Mouse (Mus musculus) bone marrow macrophage, adult 2 months (primary cell): Measurements from ENCODE around the gene Mrpl42. TPM values are rescaled to one million over a fixed set of nuclear protein-coding genes. Genes with fewer than 3 reads are reported as not detected.

Experiments used
- H3K27ac ChIP-seq: 2 replicates; pipeline ENCODE4 v1.5.1; 2012; ENCODE audit warnings: low read depth, low read length; ENCODE audit not compliant: insufficient read depth
- H3K4me1 ChIP-seq: 2 replicates; pipeline ENCODE4 v1.6.1; 2012; ENCODE audit warnings: low read length; ENCODE audit not compliant: control insufficient read depth, insufficient read depth
- H3K4me3 ChIP-seq: 2 replicates; pipeline ENCODE4 v1.5.1; 2012; ENCODE audit warnings: mild to moderate bottlenecking, low read length, moderate library complexity; ENCODE audit not compliant: insufficient read depth
- CTCF ChIP-seq: IDR thresholded peaks from 2 replicates; pipeline ENCODE4 v1.5.1; 2012; ENCODE audit warnings: low read depth, mild to moderate bottlenecking, low read length, moderate library complexity
- POLR2A ChIP-seq: IDR thresholded peaks from 2 replicates; pipeline ENCODE4 v1.6.1; 2012; ENCODE audit warnings: mild to moderate bottlenecking, low read depth, low read length, borderline replicate concordance
- polyA plus RNA-seq: library from polyadenylated mRNA; stranded (reverse); fragments of >200 nt; gene quantifications from 2 replicates; pipeline ENCODE4 v1.2.4, GENCODE M21; 2012; ENCODE audit not compliant: missing spikeins, insufficient read depth, insufficient read length

The Mrpl42 gene
- polyA plus RNA-seq, 1 experiment: 96.0 TPM

- no peak overlapping the region for H3K27ac ChIP-seq
- TF ChIP-seq POLR2A (no peak), CTCF (no peak)
- H3K4me3 ChIP-seq: no peak overlapping the region
- H3K4me1 ChIP-seq: peaks cover 3% of the 10 kb centered on the region; the same call in 1 of the 2 replicates
Measured at GRCm38 (mm10) chr10:95539260-95539659, 37.5 kb upstream of the Mrpl42 start.

- H3K4me3 ChIP-seq: no peak overlapping the region
- no peak overlapping the region for H3K27ac ChIP-seq
- peaks cover 25% of the 10 kb centered on the region for H3K4me1 ChIP-seq
- TF ChIP-seq CTCF (no peak), POLR2A (no peak)
Measured at GRCm38 (mm10) chr10:95536222-95536541, 34.4 kb upstream of the Mrpl42 start.

GRCm38 (mm10) chr10:95535399-95536221 lies 33.9 kb upstream of the Mrpl42 start:
- TF ChIP-seq POLR2A (no peak), CTCF (peak; percentile 13; the same call in 1 of the 2 replicates)
- Histone ChIP-seq H3K4me1 (peaks cover 27% of the 10 kb centered on the region), H3K27ac (no peak overlapping the region), H3K4me3 (no peak overlapping the region)

GRCm38 (mm10) chr10:95533382-95533781 lies 31.6 kb upstream of the Mrpl42 start:
- H3K4me1 ChIP-seq: peaks cover 44% of the 10 kb centered on the region
- H3K4me3 ChIP-seq: no peak overlapping the region
- no peak for TF ChIP-seq POLR2A
- TF ChIP-seq CTCF: no peak
- H3K27ac ChIP-seq: no peak overlapping the region

- TF ChIP-seq CTCF (no peak), POLR2A (no peak)
- H3K4me3 ChIP-seq: no peak overlapping the region
- H3K27ac ChIP-seq: no peak overlapping the region
- H3K4me1 ChIP-seq: peaks cover 46% of the 10 kb centered on the region
Measured at GRCm38 (mm10) chr10:95532916-95533315, 31.2 kb upstream of the Mrpl42 start.

GRCm38 (mm10) chr10:95530551-95531121 lies 28.9 kb upstream of the Mrpl42 start:
- no peak for TF ChIP-seq CTCF
- no peak overlapping the region for H3K4me3 ChIP-seq
- peaks cover 59% of the 10 kb centered on the region for H3K4me1 ChIP-seq
- peak overlapping the region; percentile 90 for H3K27ac ChIP-seq

GRCm38 (mm10) chr10:95526495-95527122 lies 24.9 kb upstream of the Mrpl42 start:
- TF ChIP-seq CTCF: no peak
- no peak for TF ChIP-seq POLR2A
- Histone ChIP-seq H3K4me3 (no peak overlapping the region), H3K27ac (no peak overlapping the region), H3K4me1 (peaks cover 44% of the 10 kb centered on the region)

- H3K27ac ChIP-seq: no peak overlapping the region
- TF ChIP-seq POLR2A (no peak), CTCF (no peak)
- peaks cover 40% of the 10 kb centered on the region for H3K4me1 ChIP-seq
- no peak overlapping the region for H3K4me3 ChIP-seq
Measured at GRCm38 (mm10) chr10:95525871-95526270, 24.1 kb upstream of the Mrpl42 start.

- TF ChIP-seq CTCF: no peak
- no peak for TF ChIP-seq POLR2A
- no peak overlapping the region for H3K27ac ChIP-seq
- H3K4me1 ChIP-seq: peaks cover 39% of the 10 kb centered on the region
- no peak overlapping the region for H3K4me3 ChIP-seq
Measured at GRCm38 (mm10) chr10:95525037-95525675, 23.4 kb upstream of the Mrpl42 start.

GRCm38 (mm10) chr10:95517656-95518055 lies 15.9 kb upstream of the Mrpl42 start:
- no peak overlapping the region for H3K27ac ChIP-seq
- H3K4me3 ChIP-seq: no peak overlapping the region
- TF ChIP-seq POLR2A (no peak), CTCF (no peak)
- peaks cover 25% of the 10 kb centered on the region for H3K4me1 ChIP-seq
